Mouse (Mus musculus): ENCODE data around the gene Tmem132a. TPM values are rescaled to one million over a fixed set of nuclear protein-coding genes. Genes with fewer than 3 reads are reported as not detected.

Tmem132a gene
- polyA plus RNA-seq, 1 experiment = 200 TPM

DNA sequence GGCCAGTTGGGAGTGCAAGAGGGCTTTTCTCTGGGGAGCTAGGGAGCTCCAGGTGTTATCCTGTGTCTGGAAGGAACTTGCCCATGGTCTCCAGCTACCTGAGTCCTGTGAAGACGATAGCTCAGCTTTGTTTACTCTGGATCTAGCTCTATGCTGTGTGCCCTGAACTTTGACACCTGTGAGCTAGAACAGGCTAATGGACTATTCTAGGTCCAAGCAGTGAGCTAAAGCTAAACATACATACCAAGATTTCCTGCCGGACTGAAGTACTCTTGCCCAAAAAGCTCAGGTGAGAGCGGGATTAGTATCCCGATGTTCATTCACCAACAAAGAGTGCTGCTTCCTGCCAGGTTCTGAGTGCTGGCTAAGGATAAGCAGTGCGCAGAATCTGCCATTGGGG is 34.8 kb upstream of the Tmem132a start:
- no peak for TF ChIP-seq POLR2A (IDR thresholded peaks at IDR 0.05; ENCODE audit: extremely low read depth, insufficient read depth, low read length)
- no peak for TF ChIP-seq CTCF (IDR thresholded peaks at IDR 0.05; ENCODE audit: extremely low read depth, insufficient read depth, low read length)
- Histone ChIP-seq H3K4me1 (ENCODE audit: control insufficient read depth, insufficient read depth, low read length) (no peaks in the 10 kb centered on the region; the same call in 1 of the 2 replicates), H3K4me3 (ENCODE audit: insufficient read depth, low read length) (no peak overlapping the region), H3K27ac (ENCODE audit: insufficient read depth, low read length) (no peak overlapping the region)

- Histone ChIP-seq H3K4me3 (ENCODE audit: insufficient read depth, low read length) (no peak overlapping the region), H3K27ac (ENCODE audit: insufficient read depth, low read length) (no peak overlapping the region), H3K4me1 (ENCODE audit: control insufficient read depth, insufficient read depth, low read length) (peaks cover 5% of the 10 kb centered on the region; the same call in 1 of the 2 replicates)
- TF ChIP-seq CTCF (IDR thresholded peaks at IDR 0.05; ENCODE audit: extremely low read depth, insufficient read depth, low read length) (no peak), POLR2A (IDR thresholded peaks at IDR 0.05; ENCODE audit: extremely low read depth, insufficient read depth, low read length) (no peak)
Measured at GRCm38 (mm10) chr19:10901046-10901445, 31.3 kb upstream of the Tmem132a start.

DNA sequence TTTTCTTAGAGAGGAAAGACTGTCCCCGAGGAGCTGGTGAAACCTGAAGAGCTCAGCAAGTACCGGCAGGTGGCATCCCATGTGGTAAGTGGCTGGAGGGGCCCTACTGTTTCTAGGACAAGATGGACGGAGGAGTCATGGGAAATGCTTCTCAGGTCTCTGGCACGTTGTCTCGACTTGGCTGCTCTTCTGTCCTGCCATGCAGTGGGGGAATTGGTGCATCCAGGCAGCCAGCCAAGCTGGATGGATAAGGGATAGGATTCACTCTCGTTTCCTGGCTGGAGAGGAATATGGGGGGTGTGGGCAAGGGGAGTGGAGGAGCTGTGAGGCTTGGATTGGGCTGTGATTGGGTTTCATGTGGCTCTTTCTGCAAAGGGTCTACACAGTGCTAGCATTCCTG is 30.6 kb upstream of the Tmem132a start:
- H3K27ac ChIP-seq (ENCODE audit: insufficient read depth, low read length) = no peak overlapping the region

GRCm38 (mm10) chr19:10897491-10897890 is 27.8 kb upstream of the Tmem132a start:
- Histone ChIP-seq H3K4me3 (ENCODE audit: insufficient read depth, low read length) (no peak overlapping the region), H3K4me1 (ENCODE audit: control insufficient read depth, insufficient read depth, low read length) (peaks cover 5% of the 10 kb centered on the region; the same call in 1 of the 2 replicates), H3K27ac (ENCODE audit: insufficient read depth, low read length) (no peak overlapping the region)
- no peak for TF ChIP-seq POLR2A (IDR thresholded peaks at IDR 0.05; ENCODE audit: extremely low read depth, insufficient read depth, low read length)
- TF ChIP-seq CTCF (IDR thresholded peaks at IDR 0.05; ENCODE audit: extremely low read depth, insufficient read depth, low read length) = no peak

More for the DNA sequence above, 30.6 kb upstream of the Tmem132a start:
- Histone ChIP-seq H3K4me1 (ENCODE audit: control insufficient read depth, insufficient read depth, low read length) (peaks cover 5% of the 10 kb centered on the region; the same call in 1 of the 2 replicates), H3K4me3 (ENCODE audit: insufficient read depth, low read length) (no peak overlapping the region)
- TF ChIP-seq CTCF (IDR thresholded peaks at IDR 0.05; ENCODE audit: extremely low read depth, insufficient read depth, low read length) (no peak), POLR2A (IDR thresholded peaks at IDR 0.05; ENCODE audit: extremely low read depth, insufficient read depth, low read length) (no peak)

GRCm38 (mm10) chr19:10896849-10897248 is 27.1 kb upstream of the Tmem132a start:
- peaks cover 5% of the 10 kb centered on the region; the same call in 1 of the 2 replicates for H3K4me1 ChIP-seq (ENCODE audit: control insufficient read depth, insufficient read depth, low read length)
- no peak overlapping the region for H3K27ac ChIP-seq (ENCODE audit: insufficient read depth, low read length)
- no peak for TF ChIP-seq POLR2A (IDR thresholded peaks at IDR 0.05; ENCODE audit: extremely low read depth, insufficient read depth, low read length)
- no peak for TF ChIP-seq CTCF (IDR thresholded peaks at IDR 0.05; ENCODE audit: extremely low read depth, insufficient read depth, low read length)
- peak overlapping the region; percentile 95; the same call in 1 of the 2 replicates for H3K4me3 ChIP-seq (ENCODE audit: insufficient read depth, low read length)

- Histone ChIP-seq H3K4me3 (ENCODE audit: insufficient read depth, low read length) (peak overlapping the region; percentile 95), H3K27ac (ENCODE audit: insufficient read depth, low read length) (peak overlapping the region; percentile 58), H3K4me1 (ENCODE audit: control insufficient read depth, insufficient read depth, low read length) (peaks cover 5% of the 10 kb centered on the region)
- TF ChIP-seq POLR2A (IDR thresholded peaks at IDR 0.05; ENCODE audit: extremely low read depth, insufficient read depth, low read length) (no peak), CTCF (IDR thresholded peaks at IDR 0.05; ENCODE audit: extremely low read depth, insufficient read depth, low read length) (no peak)
Measured at GRCm38 (mm10) chr19:10895708-10896107, 26.0 kb upstream of the Tmem132a start.

DNA sequence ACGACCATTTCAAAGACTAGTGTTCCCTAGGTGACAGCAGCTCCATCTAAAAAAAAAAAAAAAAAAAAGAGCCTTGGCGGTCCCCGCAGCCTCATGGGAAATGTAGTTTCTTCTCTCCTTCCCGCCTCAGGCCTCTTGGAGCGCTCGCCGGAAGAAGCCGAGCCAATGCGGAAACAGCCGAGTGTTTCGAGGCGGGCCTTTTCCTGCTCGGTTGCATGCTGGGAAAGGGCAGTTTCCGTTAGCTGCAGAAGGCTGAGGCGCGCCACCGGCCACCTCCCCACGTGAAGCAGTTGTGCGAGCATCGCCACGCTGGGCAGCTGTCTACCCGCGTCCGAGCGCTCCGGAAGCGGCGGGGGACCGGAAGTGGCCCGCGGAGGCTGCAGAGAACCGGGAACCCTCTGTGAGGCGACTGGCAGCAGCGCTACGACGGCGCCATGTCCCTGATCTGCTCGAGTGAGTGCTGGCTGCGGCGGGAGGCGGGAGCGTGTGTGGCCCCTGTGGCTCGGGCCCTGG is 25.3 kb upstream of the Tmem132a start, which contains the start of gene Prpf19:
TSS of gene Prpf19 (plus strand) at position 216 of the 513 bp plus-strand sequence.
- Histone ChIP-seq H3K27ac (ENCODE audit: insufficient read depth, low read length) (peak within 1 kb of the TSS; percentile 58), H3K4me1 (ENCODE audit: control insufficient read depth, insufficient read depth, low read length) (peaks cover 5% of the 10 kb centered on the region), H3K4me3 (ENCODE audit: insufficient read depth, low read length) (peak within 1 kb of the TSS; percentile 95)
- TF ChIP-seq CTCF (IDR thresholded peaks at IDR 0.05; ENCODE audit: extremely low read depth, insufficient read depth, low read length) (no peak), POLR2A (IDR thresholded peaks at IDR 0.05; ENCODE audit: extremely low read depth, insufficient read depth, low read length) (peak; percentile 87)

DNA sequence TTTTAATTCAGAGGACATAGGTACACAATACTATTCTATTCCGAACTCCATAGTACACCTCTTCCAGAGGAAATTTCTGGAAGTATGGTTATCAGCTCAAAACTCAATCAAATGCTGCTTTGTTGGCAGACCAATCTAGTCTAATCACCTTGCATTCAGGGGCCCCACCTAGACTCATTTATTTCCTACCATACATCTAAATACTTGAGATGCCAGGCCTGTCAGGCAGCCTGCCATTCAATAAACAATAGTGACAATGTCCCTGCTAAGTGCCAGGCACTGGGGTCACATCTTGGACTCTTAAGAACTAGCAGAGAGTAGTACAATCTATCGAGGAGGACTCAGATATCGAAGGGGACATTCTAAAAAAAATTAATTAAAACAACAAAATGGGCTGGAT is 22.5 kb upstream of the Tmem132a start:
- no peak for TF ChIP-seq CTCF (IDR thresholded peaks at IDR 0.05; ENCODE audit: extremely low read depth, insufficient read depth, low read length)
- no peak overlapping the region for H3K27ac ChIP-seq (ENCODE audit: insufficient read depth, low read length)
- no peak overlapping the region for H3K4me3 ChIP-seq (ENCODE audit: insufficient read depth, low read length)
- H3K4me1 ChIP-seq (ENCODE audit: control insufficient read depth, insufficient read depth, low read length) = peaks cover 4% of the 10 kb centered on the region

DNA sequence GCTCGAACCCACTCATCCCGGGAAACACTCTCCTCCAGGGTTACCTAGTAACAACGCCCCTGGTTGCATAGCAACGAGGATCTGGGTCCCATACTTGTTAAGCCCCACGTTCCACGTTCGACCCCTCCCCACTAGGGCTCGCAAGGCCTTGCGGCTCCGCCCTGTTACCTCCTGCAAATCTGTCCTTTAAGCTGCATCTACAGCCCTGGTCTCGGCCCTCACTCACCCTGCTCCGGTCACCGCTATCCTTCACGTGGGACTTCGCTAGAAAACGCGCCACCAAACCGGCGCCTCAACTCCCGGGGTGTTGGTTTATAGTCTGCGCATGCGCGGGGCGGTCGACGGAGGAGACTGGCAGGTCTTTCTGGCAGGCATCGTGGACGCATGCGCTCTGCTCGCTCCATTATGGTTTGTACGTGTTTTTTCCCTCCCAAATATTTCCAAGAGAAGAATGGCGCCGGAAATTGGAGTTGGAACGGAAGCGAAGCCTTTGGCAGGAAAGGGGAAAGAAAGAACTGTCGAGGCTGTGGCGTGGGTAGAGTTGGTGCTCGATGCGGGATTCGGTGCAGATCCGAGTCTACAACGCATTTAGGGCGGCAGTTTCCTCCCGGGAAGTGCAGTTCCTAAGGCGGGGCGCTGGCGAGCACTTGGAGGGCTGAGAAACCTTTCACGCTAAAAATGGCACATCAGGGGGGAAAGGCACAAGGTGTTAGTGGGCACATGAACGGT is 11.8 kb upstream of the Tmem132a start, which contains the start of gene Tmem109:
TSS of gene Tmem109 (minus strand) at position 576 of the 729 bp plus-strand sequence.
- H3K27ac ChIP-seq (ENCODE audit: insufficient read depth, low read length) = peak within 1 kb of the TSS; percentile 90
- H3K4me3 ChIP-seq (ENCODE audit: insufficient read depth, low read length) = peak within 1 kb of the TSS; percentile 60
- TF ChIP-seq POLR2A (IDR thresholded peaks at IDR 0.05; ENCODE audit: extremely low read depth, insufficient read depth, low read length) = peak; percentile 60
- TF ChIP-seq CTCF (IDR thresholded peaks at IDR 0.05; ENCODE audit: extremely low read depth, insufficient read depth, low read length) = peak; percentile 30; the same call in 1 of the 2 replicates
- peaks cover 14% of the 10 kb centered on the region for H3K4me1 ChIP-seq (ENCODE audit: control insufficient read depth, insufficient read depth, low read length)
